Mouse (Mus musculus) MEL (cell line): ENCODE measurements at regions not wholly inside any gene's neighbourhood (a gene's known extent, or its start where the extent isn't known, plus 50 kb on each side); places are given as distances from the start of the nearest gene placed in this dataset.

ENCODE experiments used
- BHLHE40 ChIP-seq: IDR thresholded peaks from 2 replicates; pipeline ENCODE4 v1.6.1; 2012; ENCODE audit warnings: low read depth, mild to moderate bottlenecking, inconsistent platforms, low read length, improper control_type of control experiment, borderline replicate concordance
- CHD1 ChIP-seq: IDR thresholded peaks from 2 replicates; pipeline ENCODE4 v1.6.1; 2012; ENCODE audit warnings: low read depth, mild to moderate bottlenecking, inconsistent platforms, low read length, improper control_type of control experiment
- CTCF ChIP-seq, 3 experiments: IDR thresholded peaks in 2 of 3; conservative IDR thresholded peaks in 1 of 3; 2 replicates each; pipeline ENCODE4 v1.5.1; 2011 to 2012; ENCODE audit warnings: low read length in 3 of 3, low read depth in 2 of 3, mild to moderate bottlenecking in 2 of 3, improper control_type of control experiment in 1 of 3, inconsistent platforms in 1 of 3, mixed read lengths in 1 of 3, moderate library complexity in 1 of 3; ENCODE audit not compliant: control insufficient read depth in 1 of 3, insufficient read depth in 1 of 3, poor library complexity in 1 of 3, severe bottlenecking in 1 of 3
- E2F4 ChIP-seq: IDR thresholded peaks from 2 replicates; pipeline ENCODE4 v1.6.1; 2011; ENCODE audit warnings: low read depth, low read length, improper control_type of control experiment, borderline replicate concordance
- EP300 ChIP-seq, 2 experiments: IDR thresholded peaks; 2 replicates each; pipeline ENCODE4 v1.6.1; 2011; ENCODE audit warnings: improper control_type of control experiment in 2 of 2, low read length in 2 of 2, low read depth in 1 of 2, mild to moderate bottlenecking in 1 of 2
- KAT2A ChIP-seq: conservative IDR thresholded peaks from 2 replicates; pipeline ENCODE4 v1.6.1; 2012; ENCODE audit warnings: low read depth, low read length, improper control_type of control experiment, inconsistent platforms
- MAX ChIP-seq: IDR thresholded peaks from 2 replicates; pipeline ENCODE4 v1.6.1; 2011; ENCODE audit warnings: low read length, improper control_type of control experiment
- MYC ChIP-seq: IDR thresholded peaks from 2 replicates; pipeline ENCODE4 v1.6.1; 2011; ENCODE audit warnings: low read depth, mild to moderate bottlenecking, low read length, improper control_type of control experiment, moderate library complexity
- NRF1 ChIP-seq: IDR thresholded peaks from 2 replicates; pipeline ENCODE4 v1.6.1; 2014; ENCODE audit warnings: low read depth, mild to moderate bottlenecking, inconsistent platforms, low read length, improper control_type of control experiment, moderate library complexity; ENCODE audit not compliant: poor library complexity, insufficient read depth, severe bottlenecking
- POLR2A ChIP-seq, 2 experiments: IDR thresholded peaks; 2 replicates each; pipeline ENCODE4 v1.6.1; 2011 to 2012; ENCODE audit warnings: low read length in 2 of 2, mild to moderate bottlenecking in 2 of 2, control low read depth in 1 of 2, improper control_type of control experiment in 1 of 2, low read depth in 1 of 2, moderate library complexity in 1 of 2; ENCODE audit not compliant: control insufficient read depth in 1 of 2, insufficient read depth in 1 of 2, poor library complexity in 1 of 2
- POLR2AphosphoS2 ChIP-seq: IDR thresholded peaks from 2 replicates; pipeline ENCODE4 v1.6.1; 2011; ENCODE audit warnings: low read length, improper control_type of control experiment
- SMC3 ChIP-seq: IDR thresholded peaks from 2 replicates; pipeline ENCODE4 v1.6.1; 2011; ENCODE audit warnings: low read depth, low read length, improper control_type of control experiment
- TAL1 ChIP-seq: IDR thresholded peaks from 2 replicates; pipeline ENCODE4 v1.6.1; 2012; ENCODE audit warnings: mild to moderate bottlenecking, inconsistent platforms, low read length, moderate library complexity, mixed read lengths
- USF1 ChIP-seq: IDR thresholded peaks from 2 replicates; pipeline ENCODE4 v1.6.1; 2014; ENCODE audit warnings: low read depth, mild to moderate bottlenecking, inconsistent platforms, low read length, improper control_type of control experiment, moderate library complexity

GRCm38 (mm10) chr1:166804333-166804732, 122.7 kb upstream of the Fmo9 start:
- TF ChIP-seq CTCF (IDR thresholded peaks at IDR 0.05 in 2 of 3, conservative IDR thresholded peaks at IDR 0.05 in 1 of 3; ENCODE audit: control insufficient read depth in 1 of 3, insufficient read depth in 1 of 3, low read depth in 2 of 3, low read length in 3 of 3, poor library complexity in 1 of 3, severe bottlenecking in 1 of 3) (no peak), POLR2A (IDR thresholded peaks at IDR 0.05; ENCODE audit: control insufficient read depth in 1 of 2, insufficient read depth in 1 of 2, low read depth in 1 of 2, low read length in 2 of 2, poor library complexity in 1 of 2) (no peak), USF1 (no peak), E2F4 (no peak), KAT2A (no peak), MAX (no peak), BHLHE40 (no peak), EP300 (IDR thresholded peaks at IDR 0.05; ENCODE audit: low read depth in 1 of 2, low read length in 2 of 2) (peak; percentile 86 to 90), TAL1 (0 out of 2 replicates have a peak, but pooled peaks have one; percentile 11), CHD1 (no peak), MYC (peak; percentile 40; the same call in 1 of the 2 replicates), NRF1 (no peak), POLR2AphosphoS2 (no peak), SMC3 (no peak)
